Mouse (Mus musculus) stomach, embryonic 16.5 days (tissue): Measurements from ENCODE around the gene 9330161L09Rik. TPM values are rescaled to one million over a fixed set of nuclear protein-coding genes. Genes with fewer than 3 reads are reported as not detected.
A peak's percentile ranks its signal among the peaks of the same experiment; 100 is the strongest.

Experiments
- ATAC-seq: fragments of 200-750 bp; cut with Nextera tagmentation; 2 replicates; pipeline ENCODE4 v1.8.0; 2017; ENCODE audit warnings: moderate number of reproducible peaks, moderate TSS enrichment; ENCODE audit not compliant: insufficient read depth, low FRiP score
- H3K27ac ChIP-seq: fragments of 300-500 bp; sonication (generic); 2 replicates; pipeline ENCODE4 v1.5.1; 2014; ENCODE audit warnings: low read length
- H3K27me3 ChIP-seq: fragments of 300-500 bp; sonication (generic); 2 replicates; pipeline ENCODE4 v1.6.1; 2014; ENCODE audit warnings: low read length, control low read depth, mixed read lengths; ENCODE audit not compliant: control insufficient read depth, insufficient read depth
- H3K36me3 ChIP-seq: fragments of 300-500 bp; sonication (generic); 2 replicates; pipeline ENCODE4 v1.6.1; 2014; ENCODE audit warnings: low read length; ENCODE audit not compliant: control insufficient read depth, insufficient read depth
- H3K4me1 ChIP-seq: fragments of 300-500 bp; sonication (generic); 2 replicates; pipeline ENCODE4 v1.6.1; 2014; ENCODE audit warnings: low read length, control low read depth, mixed read lengths; ENCODE audit not compliant: control insufficient read depth, insufficient read depth
- H3K4me2 ChIP-seq: fragments of 300-500 bp; sonication (generic); 2 replicates; pipeline ENCODE4 v1.6.1; 2014; ENCODE audit warnings: low read depth, low read length, mixed read lengths
- H3K4me3 ChIP-seq: fragments of 300-500 bp; sonication (generic); replicated peaks from 2 replicates; pipeline ENCODE4 v1.5.1; 2014; ENCODE audit warnings: mild to moderate bottlenecking, low read length
- H3K9ac ChIP-seq: fragments of 300-500 bp; sonication (generic); 2 replicates; pipeline ENCODE4 v1.6.1; 2014; ENCODE audit warnings: low read length
- H3K9me3 ChIP-seq: fragments of 300-500 bp; sonication (generic); replicated peaks from 2 replicates; pipeline ENCODE4 v1.6.1; 2016; ENCODE audit warnings: low read length, control low read depth; ENCODE audit not compliant: control insufficient read depth
- WGBS: fragments of 180-500 bp; shearing (Covaris S2); extraction: QIAGEN DNeasy Blood & Tissue Kit; methylation state at CpG from one replicate; pipeline ENCODE4 v1.1.7; 2014; 5-methylcytosine and 5-hydroxymethylcytosine counted together
- polyA plus RNA-seq: library from polyadenylated mRNA; unstranded; fragments of >200 nt; fragmentation: Nextera tagmentation; extraction: Ambion mirVana; gene quantifications from 2 replicates; pipeline ENCODE4 v1.2.1, GENCODE M21; 2015

The 9330161L09Rik gene
- polyA plus RNA-seq, 1 experiment from 2014 or later, result 0.18 TPM

GRCm38 (mm10) chr12:103395486-103396275 is 11.9 kb downstream of the 9330161L09Rik start:
- no peak overlapping the region for H3K4me2 ChIP-seq
- H3K36me3 ChIP-seq, result no peaks in the 10 kb centered on the region
- H3K4me1 ChIP-seq, result no peaks in the 10 kb centered on the region
- H3K4me3 ChIP-seq, result no peak overlapping the region
- no peaks in the 10 kb centered on the region for H3K9me3 ChIP-seq
- H3K27ac ChIP-seq, result no peak overlapping the region
- H3K27me3 ChIP-seq, result no peaks in the 10 kb centered on the region
- no peak overlapping the region for H3K9ac ChIP-seq
- ATAC-seq, result no peak
- 63% methylated on average over 12 of the region's 12 CpGs for WGBS

- H3K9me3 ChIP-seq, result no peaks in the 10 kb centered on the region
- peaks cover 4% of the 10 kb centered on the region; the same call in 1 of the 2 replicates for H3K4me1 ChIP-seq
- no peak overlapping the region for H3K9ac ChIP-seq
- H3K4me3 ChIP-seq, result no peak overlapping the region
- WGBS, result 21% methylated on average over 6 of the region's 6 CpGs
- H3K27ac ChIP-seq, result no peak overlapping the region
- H3K36me3 ChIP-seq, result no peaks in the 10 kb centered on the region
- H3K27me3 ChIP-seq, result no peaks in the 10 kb centered on the region
- H3K4me2 ChIP-seq, result no peak overlapping the region
- ATAC-seq, result peak; percentile 25; the same call in 1 of the 2 replicates
Measured at GRCm38 (mm10) chr12:103393528-103393927, 14.1 kb downstream of the 9330161L09Rik start.

GRCm38 (mm10) chr12:103391098-103391497 is 16.5 kb downstream of the 9330161L09Rik start:
- Histone ChIP-seq H3K36me3 (no peaks in the 10 kb centered on the region), H3K9ac (no peak overlapping the region; the same call in 1 of the 2 replicates), H3K9me3 (no peaks in the 10 kb centered on the region), H3K27ac (no peak overlapping the region), H3K27me3 (no peaks in the 10 kb centered on the region), H3K4me1 (peaks cover 4% of the 10 kb centered on the region; the same call in 1 of the 2 replicates), H3K4me2 (no peak overlapping the region), H3K4me3 (no peak overlapping the region)
- 62% methylated on average over 7 of the region's 7 CpGs for WGBS
- no peak for ATAC-seq

GRCm38 (mm10) chr12:103389982-103390381 is 17.6 kb downstream of the 9330161L09Rik start:
- Histone ChIP-seq H3K4me3 (no peak overlapping the region), H3K4me2 (no peak overlapping the region), H3K9me3 (no peaks in the 10 kb centered on the region), H3K27ac (no peak overlapping the region), H3K27me3 (no peaks in the 10 kb centered on the region), H3K4me1 (peaks cover 4% of the 10 kb centered on the region; the same call in 1 of the 2 replicates), H3K36me3 (no peaks in the 10 kb centered on the region), H3K9ac (0 out of 2 replicates have a peak overlapping the region, but pooled peaks have one; percentile 13)
- ATAC-seq, result no peak
- WGBS, result 74% methylated on average over 4 of the region's 4 CpGs

GRCm38 (mm10) chr12:103389348-103389727 is 18.3 kb downstream of the 9330161L09Rik start:
- peak overlapping the region; percentile 93 for H3K9ac ChIP-seq

GRCm38 (mm10) chr12:103388505-103389347 is 18.9 kb downstream of the 9330161L09Rik start, which contains the start of gene Otub2:
Otub2 (plus strand) TSS chr12:103388682.
- Histone ChIP-seq H3K9me3 (no peaks in the 10 kb centered on the region), H3K4me1 (peaks cover 4% of the 10 kb centered on the region; the same call in 1 of the 2 replicates), H3K27me3 (no peaks in the 10 kb centered on the region), H3K4me3 (peak within 1 kb of the TSS; percentile 85), H3K27ac (no peak within 1 kb of the TSS), H3K4me2 (peak within 1 kb of the TSS; percentile 70), H3K9ac (peak within 1 kb of the TSS; percentile 93), H3K36me3 (no peaks in the 10 kb centered on the region)
- ATAC-seq, result peak; percentile 98
- under 1% methylated on average over 58 of the region's 58 CpGs for WGBS

More at GRCm38 (mm10) chr12:103389348-103389727, 18.3 kb downstream of the 9330161L09Rik start:
- Histone ChIP-seq H3K4me1 (peaks cover 4% of the 10 kb centered on the region; the same call in 1 of the 2 replicates), H3K27me3 (no peaks in the 10 kb centered on the region), H3K4me2 (peak overlapping the region; percentile 70), H3K9me3 (no peaks in the 10 kb centered on the region), H3K27ac (no peak overlapping the region), H3K36me3 (no peaks in the 10 kb centered on the region), H3K4me3 (peak overlapping the region; percentile 85)
- WGBS, result 69% methylated on average over 2 of the region's 2 CpGs
- no peak for ATAC-seq

- Histone ChIP-seq H3K4me1 (no peaks in the 10 kb centered on the region), H3K9ac (no peak overlapping the region), H3K27me3 (no peaks in the 10 kb centered on the region), H3K4me2 (no peak overlapping the region), H3K27ac (no peak overlapping the region), H3K9me3 (no peaks in the 10 kb centered on the region), H3K36me3 (no peaks in the 10 kb centered on the region), H3K4me3 (no peak overlapping the region)
- 62% methylated on average over 4 of the region's 4 CpGs for WGBS
- ATAC-seq, result no peak
Measured at GRCm38 (mm10) chr12:103380226-103380625, 27.4 kb downstream of the 9330161L09Rik start.

- H3K9ac ChIP-seq, result no peak overlapping the region
- 0 out of 2 replicates have a peak, but pooled peaks have one; percentile 43 for ATAC-seq
- no peak overlapping the region for H3K27ac ChIP-seq
- H3K27me3 ChIP-seq, result no peaks in the 10 kb centered on the region
- H3K9me3 ChIP-seq, result no peaks in the 10 kb centered on the region
- H3K4me2 ChIP-seq, result no peak overlapping the region
- H3K4me3 ChIP-seq, result no peak overlapping the region
- no peaks in the 10 kb centered on the region for H3K36me3 ChIP-seq
- H3K4me1 ChIP-seq, result no peaks in the 10 kb centered on the region
- 53% methylated on average over 4 of the region's 4 CpGs for WGBS
Measured at GRCm38 (mm10) chr12:103376774-103377173, 30.8 kb downstream of the 9330161L09Rik start.
